Mouse (Mus musculus): ENCODE data around the gene Aars2.

Gene Aars2

DNA sequence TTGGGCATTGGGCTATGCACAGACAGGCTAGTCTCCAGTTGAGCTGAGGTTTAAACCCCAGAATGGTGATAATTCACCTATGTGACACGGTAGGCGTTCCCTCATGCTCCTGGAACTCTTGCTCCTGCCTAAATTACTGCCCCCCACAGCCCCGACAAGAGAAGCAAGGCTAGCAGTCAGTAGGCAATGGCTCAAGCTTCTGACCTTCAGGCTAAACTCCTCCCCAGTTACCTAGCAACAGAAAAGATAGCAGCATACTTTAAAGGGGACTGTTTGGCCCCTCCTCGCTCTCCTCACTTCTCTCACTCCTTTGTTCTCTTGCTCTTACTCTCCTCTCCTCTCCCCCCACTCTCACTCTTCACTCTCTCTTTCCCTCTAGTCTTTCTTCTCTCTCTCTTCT is 5.7 kb upstream of the Aars2 start:
- no peak for DNase-seq (ENCODE audit: low spot score)

DNA sequence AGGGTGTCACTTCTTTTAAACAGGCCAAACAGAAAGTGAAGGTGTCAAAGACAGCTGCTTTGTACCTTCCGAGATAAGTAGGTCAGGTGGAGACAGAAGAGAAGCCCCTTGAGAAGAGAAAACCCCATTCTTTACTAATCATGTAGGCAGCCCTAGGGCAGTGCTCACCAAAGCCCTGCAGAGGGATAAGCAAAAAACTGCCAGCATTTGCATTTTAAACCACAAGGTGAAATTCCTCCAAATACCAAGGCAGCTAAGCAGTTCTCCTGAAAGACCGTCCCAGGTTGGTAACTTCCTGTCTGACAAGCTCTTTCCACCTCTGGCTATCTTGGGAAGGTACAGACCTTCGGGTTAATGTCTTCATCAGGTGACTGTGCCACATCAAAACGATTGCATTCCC is 4.3 kb upstream of the Aars2 start:
- DNase-seq (ENCODE audit: low spot score): no peak

GRCm38 (mm10) chr17:45503301-45503973 is 3.2 kb upstream of the Aars2 start:
- no peak for DNase-seq (ENCODE audit: low spot score)

DNA sequence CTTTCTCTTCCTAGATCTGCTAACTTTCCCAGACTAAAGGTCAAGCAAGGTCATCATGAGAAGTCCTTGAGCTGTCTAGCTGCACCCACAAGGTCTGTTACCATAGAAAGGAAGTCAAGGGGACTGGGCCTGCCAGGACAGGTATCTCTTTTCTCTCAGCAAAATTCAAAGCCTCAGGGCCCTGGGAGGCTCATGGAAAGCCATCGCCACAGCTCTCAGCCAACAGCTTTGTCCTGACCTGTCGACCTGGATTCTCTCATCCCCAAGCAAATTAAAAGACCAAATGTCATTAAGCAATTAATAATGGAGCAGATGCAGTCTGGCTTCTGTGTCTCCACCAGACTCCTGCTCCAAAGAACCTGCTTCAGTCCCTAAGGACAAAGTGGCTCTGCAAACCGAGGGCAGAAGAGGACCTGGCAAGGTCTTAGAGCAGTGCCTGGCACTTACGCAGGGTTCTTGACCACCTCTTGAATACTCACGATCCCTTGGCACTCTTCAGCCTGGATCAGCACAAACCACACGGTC is 638 bp upstream of the Aars2 start:
- DNase-seq (ENCODE audit: low spot score): no peak

DNA sequence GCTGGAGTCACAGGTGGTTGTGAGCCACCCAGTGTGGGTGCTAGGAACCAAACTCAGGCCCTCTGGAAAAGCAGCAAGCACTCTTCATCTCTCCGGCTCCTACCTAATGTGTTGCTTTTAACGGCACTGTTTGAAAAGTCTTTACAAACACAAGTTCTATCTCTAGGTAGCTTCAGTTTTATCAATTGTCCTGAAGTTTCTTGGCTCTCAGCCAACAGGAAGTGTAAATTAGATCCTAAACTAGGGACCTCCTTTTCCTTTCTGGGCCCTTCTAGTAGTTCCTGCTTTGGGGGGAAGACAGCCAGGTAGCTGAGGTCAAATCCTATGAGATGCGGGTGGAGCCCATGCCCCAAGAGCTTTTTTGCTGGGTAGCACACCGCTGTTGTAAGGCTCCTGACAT is 4.2 kb downstream of the Aars2 start:
- DNase-seq (ENCODE audit: low spot score): no peak

GRCm38 (mm10) chr17:45511757-45512156 is 5.1 kb downstream of the Aars2 start:
- DNase-seq (ENCODE audit: low spot score): no peak

DNA sequence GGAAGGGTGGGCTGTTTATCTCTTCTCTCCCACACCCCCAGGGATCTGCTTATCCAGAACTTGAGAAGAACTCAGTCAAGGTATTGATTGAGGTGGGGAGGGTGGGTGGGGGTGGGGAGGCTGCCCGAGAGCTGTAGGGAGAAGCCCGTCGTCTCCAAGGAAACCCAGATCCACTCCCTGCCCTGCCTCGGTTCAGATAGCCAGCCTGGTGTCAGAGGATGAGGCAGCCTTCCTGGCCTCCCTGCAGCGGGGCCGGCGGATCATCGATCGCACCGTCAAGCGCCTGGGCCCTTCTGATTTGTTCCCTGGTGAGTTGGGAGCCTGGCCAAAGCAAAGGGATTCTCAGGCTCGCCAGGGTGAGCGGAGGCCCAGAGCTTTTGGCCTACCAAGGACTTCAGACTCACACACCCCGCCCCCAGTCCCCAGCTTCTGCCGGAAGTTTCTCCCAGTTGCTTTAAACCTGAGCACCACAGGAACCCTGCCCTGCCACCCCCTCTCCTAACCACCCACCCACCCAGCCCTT is 8.6 kb downstream of the Aars2 start:
- no peak for DNase-seq (ENCODE audit: low spot score)

- no peak for DNase-seq (ENCODE audit: low spot score)
Observed at GRCm38 (mm10) chr17:45515806-45516205, 9.2 kb downstream of the Aars2 start.

DNA sequence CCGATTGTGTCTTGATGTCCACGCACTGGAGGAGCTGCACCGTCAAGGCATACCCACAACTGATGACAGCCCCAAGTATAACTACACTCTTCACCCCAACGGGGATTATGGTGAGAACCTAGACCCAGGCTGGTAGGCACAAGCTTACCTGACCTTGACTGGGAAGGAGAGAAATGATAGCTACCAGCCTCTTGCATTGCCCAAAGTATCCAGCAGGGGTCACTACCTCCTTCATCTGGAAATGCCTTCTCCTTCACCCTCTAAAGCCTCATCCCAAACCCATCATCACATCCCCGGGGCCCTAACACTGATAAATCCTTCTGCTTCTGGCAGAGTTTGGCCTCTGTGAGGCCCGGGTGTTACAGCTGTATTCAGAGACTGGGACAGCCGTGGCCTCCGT is 9.8 kb downstream of the Aars2 start:
- peak; percentile 30 for DNase-seq (ENCODE audit: low spot score)

GRCm38 (mm10) chr17:45517135-45517534 is 10.5 kb downstream of the Aars2 start:
- DNase-seq (ENCODE audit: low spot score): no peak

GRCm38 (mm10) chr17:45517549-45518215 is 11.0 kb downstream of the Aars2 start:
- no peak for DNase-seq (ENCODE audit: low spot score)

DNA sequence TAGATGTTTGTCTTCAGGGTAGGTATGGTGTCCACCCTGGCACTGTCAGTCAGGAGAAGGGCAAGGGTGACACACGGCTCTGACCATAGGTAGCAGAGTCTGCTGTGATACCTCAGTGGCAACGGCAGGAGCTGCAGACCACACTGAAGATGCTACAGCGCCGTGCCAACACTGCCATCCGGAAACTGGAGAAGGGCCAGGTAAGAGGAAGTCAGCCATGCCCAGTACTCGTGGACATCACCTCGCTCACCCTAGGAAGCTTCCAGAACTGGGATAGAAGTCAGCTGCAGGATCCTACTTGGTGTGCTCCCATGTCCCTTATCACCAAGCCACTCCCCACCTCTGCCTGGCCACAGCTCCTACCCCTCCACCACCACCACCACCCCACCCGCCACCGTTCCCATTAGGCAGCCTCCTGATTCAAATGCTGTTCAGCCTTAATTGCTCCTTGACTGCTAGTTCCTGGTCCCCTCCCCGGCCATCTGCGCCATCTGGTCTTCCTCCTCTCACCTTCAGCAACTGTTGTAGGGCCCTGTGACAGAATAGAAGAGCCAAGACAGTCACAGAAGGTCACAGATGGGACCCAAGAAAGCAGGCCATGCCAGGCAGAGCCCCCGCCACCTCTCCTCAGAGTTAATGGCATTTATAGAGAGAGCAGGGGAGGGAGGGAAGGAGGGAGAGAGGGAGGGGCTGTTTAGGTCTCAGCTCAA is 12.3 kb downstream of the Aars2 start:
- no peak for DNase-seq (ENCODE audit: low spot score)

GRCm38 (mm10) chr17:45520136-45520535 is 13.5 kb downstream of the Aars2 start:
- no peak for DNase-seq (ENCODE audit: low spot score)

- no peak for DNase-seq (ENCODE audit: low spot score)
Observed at GRCm38 (mm10) chr17:45523263-45523662, 16.6 kb downstream of the Aars2 start, which contains the start of gene Tcte1. Tcte1 (plus strand) TSS chr17:45523434.

- no peak for DNase-seq (ENCODE audit: low spot score)
Observed at GRCm38 (mm10) chr17:45524961-45525360, 18.3 kb downstream of the Aars2 start.

DNA sequence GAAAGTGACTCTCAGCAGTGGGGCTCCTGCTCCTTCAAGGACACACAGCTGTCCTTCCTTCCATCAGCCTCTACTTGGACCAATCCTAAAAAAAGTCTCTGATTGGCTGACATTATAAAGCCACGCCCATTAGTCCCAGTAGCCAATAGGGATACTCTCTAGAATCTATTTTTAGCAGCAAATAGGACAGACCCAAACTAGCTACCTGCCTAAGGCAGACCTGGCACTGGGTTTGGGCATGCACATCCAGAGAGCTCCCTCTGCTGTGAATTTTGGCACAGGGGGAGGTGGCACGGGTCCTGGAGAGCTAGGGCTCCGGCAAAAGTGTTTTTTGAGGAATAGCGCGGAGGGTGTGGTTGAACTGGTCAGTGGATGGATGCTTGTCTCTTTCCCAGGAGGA is 19.9 kb downstream of the Aars2 start:
- no peak for DNase-seq (ENCODE audit: low spot score)

DNA sequence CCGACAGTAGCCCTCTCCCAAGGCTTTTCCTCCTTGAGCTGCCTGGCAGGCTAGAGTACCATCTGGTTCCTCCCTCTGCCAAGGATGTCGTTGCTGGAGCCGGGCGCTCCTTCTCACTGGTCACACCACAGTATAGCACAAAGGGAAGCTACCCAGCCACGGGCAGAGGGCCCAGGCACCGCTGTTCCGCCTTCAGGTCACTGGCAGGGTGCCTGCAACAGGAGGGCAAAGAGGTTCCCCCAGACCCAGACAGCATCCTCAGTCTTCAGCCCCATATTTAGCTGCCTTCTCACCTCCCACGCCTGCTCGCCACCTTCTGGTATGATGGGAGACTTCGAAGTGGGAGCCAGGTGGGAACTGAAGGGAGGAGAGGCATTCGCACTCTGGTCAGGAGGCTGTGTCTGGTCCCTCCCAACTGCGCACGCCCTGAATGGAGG is 23.7 kb downstream of the Aars2 start:
- no peak for DNase-seq (ENCODE audit: low spot score)

DNA sequence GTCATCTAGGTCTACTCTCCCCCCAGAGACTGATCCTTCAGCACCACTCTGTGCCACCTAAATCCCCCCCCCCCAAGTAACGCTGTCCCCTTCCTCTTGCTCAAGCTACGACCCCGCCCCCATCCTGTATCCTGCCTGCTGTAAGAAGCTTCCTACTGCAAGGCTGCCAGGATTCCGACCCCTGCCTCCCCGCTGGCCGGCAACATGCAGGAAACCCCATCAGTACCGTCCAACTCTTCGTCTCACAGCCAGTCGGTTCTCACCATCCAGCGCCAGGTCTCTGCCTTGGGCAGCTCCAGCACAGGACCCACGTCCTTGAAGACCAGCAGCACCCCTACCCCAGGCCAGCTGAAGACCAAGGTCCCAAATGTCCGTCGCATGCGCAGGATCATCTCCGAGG is 26.3 kb downstream of the Aars2 start:
- DNase-seq (ENCODE audit: low spot score): no peak

GRCm38 (mm10) chr17:45536264-45536663 is 29.6 kb downstream of the Aars2 start:
- no peak for DNase-seq (ENCODE audit: low spot score)

DNA sequence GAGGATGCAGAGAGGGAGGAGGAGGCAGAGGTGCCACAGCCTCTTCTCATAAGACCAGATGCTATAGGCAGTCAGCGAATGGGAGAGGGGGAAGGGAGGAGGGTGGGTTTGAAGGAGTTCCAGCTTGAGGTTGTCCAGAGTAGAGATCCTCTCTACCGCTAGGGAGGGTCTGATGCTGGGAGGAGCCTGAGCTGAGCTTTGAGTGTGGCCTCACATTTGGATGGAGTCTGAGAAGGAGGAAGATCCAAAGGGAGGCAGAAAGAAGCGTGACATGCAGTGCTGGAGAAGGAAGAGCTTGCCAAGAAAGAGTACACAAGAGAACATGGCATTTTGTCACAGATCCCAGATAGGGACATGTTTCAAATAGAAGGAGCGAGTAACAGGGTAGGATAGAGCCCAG is 31.8 kb downstream of the Aars2 start:
- no peak for DNase-seq (ENCODE audit: low spot score)

- DNase-seq (ENCODE audit: low spot score): no peak
Observed at GRCm38 (mm10) chr17:45539664-45540063, 33.0 kb downstream of the Aars2 start.

- no peak for DNase-seq (ENCODE audit: low spot score)
Observed at GRCm38 (mm10) chr17:45542129-45542528, 35.5 kb downstream of the Aars2 start.

- DNase-seq (ENCODE audit: low spot score): no peak
Observed at GRCm38 (mm10) chr17:45542705-45543104, 36.1 kb downstream of the Aars2 start.
